Mouse (Mus musculus) erythroblast, embryonic 14.5 days (primary cell): ENCODE measurements around the gene Dnmt1. TPM values are rescaled to one million over a fixed set of nuclear protein-coding genes. Genes with fewer than 3 reads are reported as not detected.

ENCODE experiments used
- H3K27me3 ChIP-seq: 2 replicates; pipeline ENCODE4 v1.6.1; 2012; ENCODE audit warnings: inconsistent platforms; ENCODE audit not compliant: control insufficient read depth
- H3K36me3 ChIP-seq: 2 replicates; pipeline ENCODE4 v1.6.1; 2012; ENCODE audit warnings: mild to moderate bottlenecking, inconsistent platforms; ENCODE audit not compliant: control insufficient read depth
- H3K4me1 ChIP-seq: 2 replicates; pipeline ENCODE4 v1.6.1; 2012; ENCODE audit warnings: inconsistent platforms; ENCODE audit not compliant: control insufficient read depth
- H3K4me3 ChIP-seq: replicated peaks from 2 replicates; pipeline ENCODE3; 2012; ENCODE audit warnings: moderate library complexity, mild to moderate bottlenecking, inconsistent platforms
- H3K9me3 ChIP-seq: 2 replicates; pipeline ENCODE4 v1.6.1; 2012; ENCODE audit warnings: low read length, inconsistent platforms, mixed read lengths; ENCODE audit not compliant: control insufficient read depth
- GATA1 ChIP-seq: IDR thresholded peaks from 2 replicates; pipeline ENCODE4 v1.6.1; 2012; ENCODE audit warnings: low read length, inconsistent platforms, mixed read lengths
- TAL1 ChIP-seq: IDR thresholded peaks from 3 replicates; pipeline ENCODE4 v1.6.1; 2012; ENCODE audit warnings: low read length, inconsistent platforms, mixed read lengths
- polyA plus RNA-seq: library from polyadenylated mRNA; stranded (reverse); fragments of >175 nt; gene quantifications from 2 replicates; pipeline ENCODE4 v1.2.3, GENCODE M21; 2012

Dnmt1 gene
- polyA plus RNA-seq, 1 experiment = 25.3 TPM

DNA sequence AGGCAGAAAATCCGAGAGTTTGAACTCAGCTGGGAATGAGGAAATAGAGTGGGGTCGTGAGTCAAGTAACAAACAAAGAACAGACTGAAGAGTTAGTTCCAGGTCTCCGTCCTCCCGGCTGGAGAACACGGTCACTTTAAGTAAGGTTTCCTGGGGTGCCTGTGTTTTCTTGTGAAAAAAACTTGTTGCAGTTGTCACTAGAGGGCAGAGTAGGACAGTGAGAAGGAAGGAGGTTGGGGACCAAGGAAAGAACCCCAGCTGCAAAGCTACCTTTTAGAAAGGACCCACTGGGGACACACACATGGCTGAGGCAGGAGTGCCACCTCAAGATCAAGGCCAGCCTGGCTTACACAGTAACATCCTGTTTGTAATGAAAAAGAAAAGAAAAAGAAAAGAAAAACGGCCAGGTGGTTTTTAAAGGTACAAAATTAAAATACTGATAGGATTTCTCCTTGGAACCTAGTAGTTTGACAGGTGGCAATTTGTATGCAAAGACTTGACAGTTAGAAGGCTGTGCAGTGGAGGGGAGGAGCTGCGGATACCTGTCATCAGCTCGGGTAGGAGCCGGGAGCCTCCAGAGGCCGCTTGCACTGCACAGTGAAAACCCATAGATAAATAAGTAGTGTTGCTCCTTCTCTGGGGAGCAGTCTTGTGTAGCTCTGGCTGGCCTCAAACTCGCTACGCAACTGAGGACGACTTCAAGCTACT is 58.1 kb downstream of the Dnmt1 start:
- no peak for TF ChIP-seq TAL1
- TF ChIP-seq GATA1 = no peak
- no peak overlapping the region for H3K4me3 ChIP-seq
- peaks cover 48% of the 10 kb centered on the region for H3K36me3 ChIP-seq
- no peaks in the 10 kb centered on the region for H3K9me3 ChIP-seq
- H3K4me1 ChIP-seq = peaks cover 44% of the 10 kb centered on the region
- no peaks in the 10 kb centered on the region for H3K27me3 ChIP-seq

DNA sequence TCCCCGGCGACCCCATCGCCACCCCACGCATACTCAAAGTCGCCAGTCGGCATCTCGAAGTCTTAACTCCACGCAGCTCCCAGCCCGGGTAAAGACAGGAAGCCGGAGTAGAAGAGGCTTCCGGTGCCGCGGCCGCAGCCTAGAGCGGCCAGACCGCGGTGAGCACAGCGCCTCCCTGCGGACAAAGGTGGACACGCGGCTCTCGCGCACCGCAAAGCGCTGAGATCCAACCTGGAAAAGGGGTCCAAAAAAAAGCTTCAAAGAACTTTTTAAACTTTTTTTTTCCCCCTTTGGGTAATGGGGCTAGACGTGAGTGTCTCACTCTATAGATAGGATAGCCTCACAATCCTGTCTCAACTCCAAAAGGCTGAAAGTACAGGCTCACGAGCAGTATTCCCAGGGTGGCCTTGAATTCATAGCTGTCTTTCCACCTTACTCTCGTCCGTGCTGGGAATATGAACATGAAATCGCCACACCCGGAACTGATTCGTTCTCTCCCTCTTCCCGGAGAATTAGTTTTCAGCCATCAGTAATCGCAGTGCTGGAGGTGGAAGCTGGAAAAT is 61.1 kb downstream of the Dnmt1 start, which contains the start of gene Eif3g:
TSS of gene Eif3g (minus strand) at position 113 of the 563 bp plus-strand sequence.
- H3K4me3 ChIP-seq = peak within 1 kb of the TSS; percentile 85
- H3K27me3 ChIP-seq = no peaks in the 10 kb centered on the region
- H3K36me3 ChIP-seq = peaks cover 48% of the 10 kb centered on the region
- peaks cover 57% of the 10 kb centered on the region for H3K4me1 ChIP-seq
- no peaks in the 10 kb centered on the region for H3K9me3 ChIP-seq
- TF ChIP-seq GATA1 (no peak), TAL1 (no peak)

DNA sequence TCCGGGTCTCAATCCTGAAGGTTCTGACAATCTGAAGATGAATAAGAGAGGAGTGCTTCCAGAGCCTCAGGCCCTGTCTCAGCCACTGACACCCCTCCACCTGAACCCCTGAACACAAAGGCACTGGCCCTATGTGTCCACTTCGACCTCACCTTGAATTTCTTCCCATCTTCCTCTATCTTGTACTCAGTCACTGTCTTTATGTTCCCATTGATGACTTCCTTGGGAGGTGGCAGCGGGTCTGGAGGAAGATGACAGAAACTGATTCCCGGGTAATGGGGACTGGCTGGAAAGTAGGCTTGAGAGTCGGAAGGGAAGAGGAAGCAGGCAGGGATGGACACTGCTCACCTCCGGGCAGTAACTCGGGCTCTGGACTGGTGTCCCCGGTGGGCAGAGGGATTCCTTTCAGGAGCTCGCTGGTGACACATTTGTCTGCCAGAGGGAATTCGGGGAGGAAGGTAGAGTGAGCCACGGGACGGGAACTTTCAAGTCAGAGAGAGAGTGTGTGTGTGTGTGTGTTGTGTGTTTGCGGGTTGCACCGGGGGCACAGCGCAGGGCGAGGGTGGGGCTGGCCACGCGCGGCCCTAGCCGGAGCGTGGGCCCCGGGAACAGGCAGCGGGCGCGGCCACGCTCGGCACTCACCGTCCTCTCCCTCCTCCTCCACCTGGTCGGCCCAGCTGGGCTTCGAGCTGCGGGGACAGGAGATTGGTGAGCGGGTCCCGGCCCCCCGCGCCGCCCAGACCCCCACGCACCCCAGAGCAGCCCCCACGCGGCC is 61.8 kb downstream of the Dnmt1 start:
- no peak for TF ChIP-seq GATA1
- no peak for TF ChIP-seq TAL1
- Histone ChIP-seq H3K4me1 (peaks cover 57% of the 10 kb centered on the region), H3K4me3 (peak overlapping the region; percentile 85), H3K27me3 (no peaks in the 10 kb centered on the region), H3K9me3 (no peaks in the 10 kb centered on the region), H3K36me3 (peaks cover 48% of the 10 kb centered on the region)

DNA sequence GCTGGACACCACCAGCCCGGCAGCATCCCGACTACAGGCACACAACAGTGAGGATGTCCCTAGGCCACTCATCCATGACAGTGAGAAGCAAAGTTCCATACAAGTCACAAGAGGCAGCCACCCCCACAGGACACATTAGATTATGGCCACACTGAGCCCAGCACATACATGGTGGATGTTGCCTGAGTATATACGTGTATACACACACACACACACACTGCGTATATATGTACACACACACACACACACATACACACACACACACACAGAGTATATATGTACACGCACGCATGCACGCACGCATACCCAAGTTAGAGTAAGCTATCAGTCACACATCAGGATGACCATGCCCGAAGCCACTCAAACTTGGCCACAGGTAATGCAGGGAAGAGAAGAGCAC is 64.3 kb downstream of the Dnmt1 start:
- TF ChIP-seq TAL1 (no peak), GATA1 (no peak)
- Histone ChIP-seq H3K9me3 (no peaks in the 10 kb centered on the region), H3K4me3 (no peak overlapping the region), H3K36me3 (peaks cover 74% of the 10 kb centered on the region), H3K4me1 (peaks cover 62% of the 10 kb centered on the region), H3K27me3 (no peaks in the 10 kb centered on the region)

DNA sequence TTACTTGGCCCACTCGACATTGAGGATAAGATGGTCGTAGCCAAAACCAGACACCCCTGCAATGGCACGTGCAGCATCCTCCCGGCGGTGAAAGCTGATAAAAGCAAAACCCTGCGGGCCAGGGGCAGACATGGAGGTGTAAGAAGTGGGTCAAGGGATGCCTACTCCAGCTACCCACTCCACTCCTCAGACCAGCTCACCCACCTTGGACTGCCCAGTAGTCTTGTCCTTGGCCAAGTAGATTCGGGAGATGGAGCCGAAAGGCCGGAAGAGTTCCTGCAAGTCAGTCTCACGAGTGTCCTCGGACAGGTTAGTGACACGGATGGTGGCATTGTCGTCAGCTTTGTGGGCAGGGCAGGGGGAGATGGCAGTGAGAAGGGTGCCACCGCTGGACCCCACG is 65.1 kb downstream of the Dnmt1 start:
- Histone ChIP-seq H3K36me3 (peaks cover 81% of the 10 kb centered on the region), H3K4me1 (peaks cover 70% of the 10 kb centered on the region), H3K4me3 (no peak overlapping the region), H3K9me3 (no peaks in the 10 kb centered on the region), H3K27me3 (no peaks in the 10 kb centered on the region)
- TF ChIP-seq GATA1 (no peak), TAL1 (no peak)

DNA sequence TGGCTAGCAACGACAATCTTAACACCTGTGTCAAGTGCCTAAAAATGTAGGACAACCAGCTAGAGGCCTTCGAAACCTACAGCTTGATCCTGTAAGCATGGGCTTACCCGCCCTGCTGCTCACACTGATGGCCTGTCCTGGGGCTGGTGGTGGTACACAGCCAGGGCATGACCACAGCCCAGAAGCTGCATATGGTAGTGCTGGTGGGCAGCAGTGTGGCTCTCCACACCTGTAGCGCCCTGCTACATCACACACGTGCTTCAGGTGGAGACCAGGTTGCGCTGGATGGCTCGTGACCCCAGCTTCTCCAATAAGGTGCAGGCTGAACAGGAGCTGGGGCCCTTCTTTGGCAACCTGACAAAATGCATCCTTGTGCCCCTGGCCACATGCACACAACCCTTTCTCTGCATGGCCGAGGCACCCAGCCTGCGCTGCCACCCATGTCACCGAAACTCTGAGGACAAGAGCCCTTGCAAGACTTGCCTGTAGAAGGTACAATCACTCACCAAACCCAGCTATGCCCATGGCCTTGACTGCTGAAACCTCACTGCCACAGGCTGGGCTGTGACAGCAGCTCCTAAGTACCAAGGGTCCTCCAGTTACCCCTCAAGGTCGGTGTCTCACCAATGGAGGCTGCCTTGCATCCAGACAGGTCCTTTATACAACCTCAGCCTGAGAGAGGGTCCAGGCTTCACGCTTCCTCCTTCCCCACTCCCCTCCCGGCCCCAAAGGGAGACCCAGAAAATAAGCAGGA is 65.9 kb downstream of the Dnmt1 start:
- Histone ChIP-seq H3K4me3 (no peak overlapping the region), H3K4me1 (peaks cover 72% of the 10 kb centered on the region), H3K27me3 (no peaks in the 10 kb centered on the region), H3K36me3 (peaks cover 86% of the 10 kb centered on the region), H3K9me3 (no peaks in the 10 kb centered on the region)
- no peak for TF ChIP-seq TAL1
- TF ChIP-seq GATA1 = no peak

DNA sequence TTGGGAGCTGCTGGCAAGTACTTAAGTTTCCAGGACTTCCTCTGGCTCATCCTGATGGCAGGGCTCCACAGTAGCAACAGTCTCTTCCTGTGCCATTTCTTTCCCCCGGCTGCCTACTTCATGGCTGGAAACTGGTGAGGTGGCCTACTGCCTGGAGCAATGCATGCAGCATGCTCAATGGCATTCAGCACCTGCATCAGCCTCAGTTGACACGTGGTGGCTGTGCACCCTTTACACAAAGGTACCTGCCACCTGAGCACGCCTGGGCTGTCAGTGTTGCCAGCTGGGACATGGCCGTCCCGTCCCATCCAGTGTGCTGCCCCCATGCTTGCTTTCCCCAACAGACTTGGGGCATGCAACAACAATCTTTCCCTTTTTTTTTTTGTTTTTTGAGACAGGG is 66.6 kb downstream of the Dnmt1 start:
- Histone ChIP-seq H3K4me1 (peaks cover 74% of the 10 kb centered on the region), H3K27me3 (no peaks in the 10 kb centered on the region), H3K36me3 (peaks cover 86% of the 10 kb centered on the region), H3K9me3 (no peaks in the 10 kb centered on the region), H3K4me3 (no peak overlapping the region)
- TF ChIP-seq GATA1 (no peak), TAL1 (no peak)

DNA sequence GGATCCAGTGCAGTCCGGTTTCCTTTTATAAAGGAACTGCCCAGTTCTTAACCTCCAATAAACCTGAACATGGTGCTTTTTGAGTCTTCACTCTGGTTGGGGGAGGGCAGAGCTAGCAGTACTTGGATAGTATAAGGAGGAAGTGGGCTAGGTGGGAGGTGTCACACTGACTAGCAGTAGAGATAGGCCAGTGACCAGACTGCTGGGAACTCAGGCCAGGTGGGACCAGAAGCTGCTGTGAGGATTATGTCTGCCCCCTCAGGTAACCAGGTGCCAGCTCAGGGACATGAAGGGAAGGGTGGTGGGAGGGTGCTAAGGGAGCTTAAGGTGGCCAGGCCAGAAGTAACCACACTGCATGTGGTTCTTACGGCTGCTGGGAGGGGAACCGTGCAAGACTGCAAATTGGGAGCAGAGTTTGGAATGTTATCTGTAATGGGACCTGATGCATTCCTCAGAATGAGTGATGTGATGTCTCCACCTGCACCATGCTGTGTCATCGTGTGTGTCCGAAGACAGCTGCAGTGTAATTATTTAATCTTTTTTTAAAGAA is 67.5 kb downstream of the Dnmt1 start:
- peaks cover 70% of the 10 kb centered on the region for H3K4me1 ChIP-seq
- TF ChIP-seq TAL1 (no peak), GATA1 (no peak)
- H3K27me3 ChIP-seq = no peaks in the 10 kb centered on the region
- H3K9me3 ChIP-seq = no peaks in the 10 kb centered on the region
- H3K36me3 ChIP-seq = peaks cover 80% of the 10 kb centered on the region
- no peak overlapping the region for H3K4me3 ChIP-seq
